Mouse (Mus musculus) lung, postnatal 4 days (tissue): ENCODE data around the gene Ralgapa2.
A peak's percentile ranks its signal among the peaks of the same experiment; 100 is the strongest.

ENCODE experiments used
- DNase-seq, 2 experiments: peaks; one replicate each; pipeline ENCODE4 v3.0.0; 2021

Gene Ralgapa2

DNA sequence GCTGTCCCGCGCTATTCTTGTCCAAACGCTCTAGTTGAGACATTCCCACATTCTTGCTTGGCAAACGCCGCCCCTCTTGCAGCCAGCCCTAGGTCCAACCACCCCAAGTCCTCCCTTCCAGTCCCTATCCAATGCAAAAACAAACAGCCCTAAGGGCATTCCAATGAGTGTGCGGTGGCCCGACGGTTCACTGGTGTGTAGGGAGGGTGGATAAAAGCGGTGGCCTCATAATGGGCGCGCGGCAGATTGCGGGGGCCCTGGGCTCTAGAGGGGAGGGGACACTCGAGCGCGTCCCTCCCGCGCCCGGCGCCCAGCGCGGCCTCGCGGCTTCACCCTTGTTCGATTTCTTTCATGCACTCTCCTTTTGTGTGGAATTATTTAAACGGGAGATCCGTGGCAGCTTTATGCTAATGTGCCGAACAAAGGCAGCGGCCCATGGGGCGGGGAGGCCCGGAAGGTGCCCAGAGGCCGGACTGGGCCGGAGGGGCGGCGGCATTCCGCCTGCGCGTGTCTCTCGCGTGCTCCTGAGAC lies 293.9 kb downstream of the Ralgapa2 start:
- DNase-seq, result no peak

DNA sequence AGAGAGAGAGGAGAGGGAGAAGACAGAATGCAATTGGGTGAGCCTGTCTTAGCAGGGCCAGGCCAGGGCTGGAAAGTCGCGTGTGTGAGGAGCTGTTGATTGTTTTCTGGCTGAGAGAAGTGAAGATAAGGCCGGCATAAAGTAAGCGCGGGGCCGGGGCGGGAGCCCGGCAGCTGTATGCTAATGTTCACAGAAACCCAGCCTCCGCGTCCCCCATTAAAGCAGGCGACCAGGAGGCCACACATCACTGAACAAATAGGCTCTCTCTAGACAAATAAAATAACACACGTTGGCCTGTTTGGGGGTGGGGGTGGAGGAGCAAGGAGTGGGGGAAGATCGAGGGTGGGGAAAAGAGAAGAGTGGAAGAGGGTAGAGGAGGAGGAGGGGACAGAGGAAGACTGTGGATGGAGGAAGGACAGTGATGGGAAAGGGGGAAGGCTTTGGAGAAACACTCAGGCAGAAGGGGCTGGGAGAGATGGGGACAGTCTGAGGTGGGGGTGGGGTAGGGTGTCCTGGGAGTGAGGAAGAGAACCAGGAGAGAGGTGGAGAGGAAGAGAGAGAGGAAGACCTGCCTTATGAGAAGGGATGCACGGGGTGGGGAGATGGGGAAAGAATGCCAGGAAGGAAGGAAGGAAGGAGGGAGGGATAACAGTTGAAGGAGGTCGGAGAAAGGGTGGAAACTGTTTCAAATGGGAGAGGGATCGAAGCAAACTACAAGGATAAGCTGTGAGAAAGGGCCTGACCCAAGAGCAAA lies 294.7 kb downstream of the Ralgapa2 start:
- DNase-seq, result peak; percentile 14 to 68

DNA sequence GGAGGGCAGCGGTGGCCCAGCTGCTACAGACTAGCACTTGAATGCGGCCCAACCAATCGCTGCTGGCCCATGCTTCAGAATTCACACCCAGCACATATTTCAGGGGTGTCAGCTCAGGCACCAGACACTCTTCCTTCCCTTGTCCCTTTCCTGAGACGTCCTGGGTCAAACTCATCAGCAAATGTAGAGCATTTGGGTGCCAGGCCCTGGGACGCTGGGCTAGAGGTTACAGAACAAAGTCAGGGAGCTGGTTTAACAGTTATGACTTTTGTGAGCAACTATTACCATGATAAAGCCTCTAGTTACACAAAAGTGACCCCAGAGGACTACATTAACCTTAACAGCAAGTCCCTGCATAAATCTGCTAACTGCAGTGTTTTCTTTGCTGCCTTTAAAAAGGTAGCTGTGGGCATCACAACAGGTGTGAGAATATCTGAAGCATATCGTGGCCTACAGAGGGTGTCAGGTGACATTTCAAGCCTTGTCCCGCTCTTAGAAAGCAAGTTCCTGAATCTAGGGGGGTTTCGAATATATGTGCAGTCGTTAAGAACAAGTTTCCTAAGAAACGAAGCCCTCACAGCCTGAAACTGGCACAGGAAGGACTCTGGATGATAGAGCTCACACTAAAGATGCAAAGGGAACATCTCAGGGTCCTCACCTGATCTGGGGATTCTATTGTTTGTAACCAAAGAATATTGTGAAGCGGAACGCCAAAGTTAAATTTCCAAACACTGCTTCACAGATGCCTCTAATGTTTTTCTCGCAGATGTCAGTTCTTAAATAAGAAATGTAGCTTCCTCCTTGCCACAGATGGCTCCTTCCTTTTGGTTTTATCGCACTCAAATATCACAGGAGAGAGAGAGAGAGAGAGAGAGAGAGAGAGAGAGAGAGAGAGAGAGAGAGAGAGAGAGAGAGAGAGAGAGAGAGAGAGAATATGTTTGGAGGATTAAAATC lies 295.8 kb downstream of the Ralgapa2 start:
- DNase-seq, result no peak

DNA sequence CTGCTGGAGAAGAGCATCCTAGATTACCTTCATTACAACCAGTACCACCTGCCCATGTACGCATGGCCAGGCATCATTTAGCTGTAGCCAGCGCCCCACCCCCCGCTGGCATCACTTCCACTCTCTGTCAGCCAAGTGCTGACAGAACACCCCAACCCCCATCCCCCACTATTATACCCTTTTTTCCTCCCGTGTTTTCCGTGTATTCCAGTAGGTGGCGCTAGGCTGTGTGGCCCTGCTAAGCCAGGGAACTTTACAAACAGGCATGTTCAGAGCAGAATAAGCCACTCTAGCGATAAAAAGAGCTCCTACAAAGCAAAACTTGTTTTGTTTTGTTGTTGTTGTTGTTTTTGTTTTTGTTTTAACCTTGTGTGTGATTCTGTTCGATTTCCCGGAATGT lies 297.4 kb downstream of the Ralgapa2 start:
- DNase-seq, result peak in 1 of 2 experiments; percentile 41

DNA sequence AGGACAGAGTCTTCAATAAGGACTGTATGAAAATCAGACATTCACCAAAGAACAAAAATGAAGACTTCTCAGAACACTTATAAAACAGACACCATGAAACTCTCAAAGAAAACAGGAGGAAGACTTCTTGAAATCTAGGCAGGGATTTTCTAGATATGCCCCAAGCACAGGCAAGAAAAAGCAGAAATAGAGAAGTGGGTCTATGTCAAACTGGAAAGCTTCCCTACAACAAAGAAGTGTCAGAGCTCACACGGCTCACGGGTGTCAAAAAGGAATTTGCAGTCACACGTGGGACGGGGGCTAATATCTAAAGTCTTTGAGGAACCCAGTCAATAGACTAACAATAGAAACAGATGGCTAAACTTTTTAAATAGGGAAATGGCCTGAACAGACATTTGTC lies 301.2 kb downstream of the Ralgapa2 start:
- no peak for DNase-seq

DNA sequence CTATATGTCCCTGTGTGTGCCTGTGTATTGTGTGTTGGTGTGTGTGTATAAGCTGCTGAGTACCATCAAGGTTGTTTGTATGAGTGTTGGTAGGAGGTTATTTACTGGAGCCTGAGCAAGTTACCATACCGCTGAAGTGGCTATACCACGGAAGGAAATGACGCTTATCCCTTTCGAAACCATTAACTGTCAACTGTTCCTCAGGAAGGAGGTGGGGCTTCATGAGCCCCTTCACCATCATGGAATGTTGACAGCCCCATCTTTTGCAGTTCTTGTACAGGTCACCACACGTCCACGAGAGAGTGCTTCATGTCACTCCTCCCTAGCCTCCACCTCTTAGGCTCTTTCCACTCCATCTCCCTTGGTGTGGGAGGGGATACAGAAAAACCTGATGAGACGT lies 314.2 kb downstream of the Ralgapa2 start:
- DNase-seq, result no peak

DNA sequence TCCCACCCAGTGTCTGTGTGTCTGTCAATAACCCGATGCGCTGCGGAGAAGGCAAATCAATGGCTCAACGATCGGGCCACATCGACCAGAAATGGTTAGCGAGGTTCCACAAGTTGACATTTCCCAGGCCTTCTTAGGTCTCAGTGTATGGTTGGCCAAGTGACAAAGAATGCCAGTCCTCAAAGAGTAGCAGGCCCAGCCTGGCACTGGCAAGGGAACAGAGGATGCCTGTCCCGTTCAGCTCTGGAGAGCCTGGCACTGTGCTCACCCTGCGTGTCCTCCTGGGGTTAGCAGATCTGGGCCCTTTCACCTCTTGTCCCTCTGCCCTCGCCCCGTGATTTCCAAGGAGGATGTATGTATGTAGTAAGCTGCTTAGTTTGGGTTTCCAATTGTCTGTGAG lies 316.0 kb downstream of the Ralgapa2 start:
- DNase-seq, result no peak
